Mouse (Mus musculus) mesoderm, embryonic 11.5 days (tissue): ENCODE measurements around the gene Sptbn1.
A peak's percentile ranks its signal among the peaks of the same experiment; 100 is the strongest.
"Not testable (repeated sequence)": the region's sequence is repeated elsewhere in the genome, so short reads cannot be mapped to it uniquely, and the experiment has no call there.

Experiments
- DNase-seq: peaks from one replicate; pipeline ENCODE4 v3.0.0-alpha.2; 2012; ENCODE audit warnings: low read depth, low spot score

The Sptbn1 gene

DNA sequence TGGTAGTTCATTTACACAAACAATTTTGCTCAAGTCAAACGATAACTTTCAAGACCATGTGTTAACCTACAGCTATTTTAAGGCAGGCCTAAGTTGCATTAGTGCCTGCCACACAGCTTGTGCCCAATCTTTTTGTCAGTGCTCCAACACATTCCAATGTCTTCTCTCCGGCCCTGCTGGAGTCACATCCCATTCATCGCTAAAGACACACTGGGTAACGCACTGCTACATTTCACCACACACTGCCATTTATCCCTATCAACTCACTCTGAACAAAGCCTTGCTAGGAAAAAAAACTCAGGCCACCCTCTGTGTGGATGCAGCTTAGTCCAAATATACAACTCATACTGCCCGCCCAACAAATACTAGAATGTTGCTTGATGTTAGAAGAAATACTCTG lies 11.5 kb downstream of the Sptbn1 start:
- no peak for DNase-seq

DNA sequence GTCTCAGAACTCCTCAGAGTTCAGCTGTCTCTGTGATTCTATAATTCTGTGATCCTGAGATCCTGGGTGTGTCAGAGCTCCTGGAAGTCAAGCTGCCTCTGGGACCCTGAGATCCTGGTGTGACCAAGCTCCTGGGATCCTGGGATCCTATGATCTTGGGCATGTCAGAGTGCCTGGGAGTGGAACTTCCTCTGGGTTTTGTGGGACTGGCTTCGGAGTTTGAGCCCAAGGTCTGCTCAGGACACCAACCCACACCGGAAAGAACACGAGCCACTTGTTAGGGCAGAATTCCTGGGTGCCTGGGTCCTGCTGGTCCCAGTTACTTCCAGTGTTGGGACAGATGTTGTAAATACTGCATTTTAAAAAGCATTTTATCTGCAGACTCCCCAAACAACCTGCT lies 12.8 kb downstream of the Sptbn1 start:
- not testable (repeated sequence) for DNase-seq

DNA sequence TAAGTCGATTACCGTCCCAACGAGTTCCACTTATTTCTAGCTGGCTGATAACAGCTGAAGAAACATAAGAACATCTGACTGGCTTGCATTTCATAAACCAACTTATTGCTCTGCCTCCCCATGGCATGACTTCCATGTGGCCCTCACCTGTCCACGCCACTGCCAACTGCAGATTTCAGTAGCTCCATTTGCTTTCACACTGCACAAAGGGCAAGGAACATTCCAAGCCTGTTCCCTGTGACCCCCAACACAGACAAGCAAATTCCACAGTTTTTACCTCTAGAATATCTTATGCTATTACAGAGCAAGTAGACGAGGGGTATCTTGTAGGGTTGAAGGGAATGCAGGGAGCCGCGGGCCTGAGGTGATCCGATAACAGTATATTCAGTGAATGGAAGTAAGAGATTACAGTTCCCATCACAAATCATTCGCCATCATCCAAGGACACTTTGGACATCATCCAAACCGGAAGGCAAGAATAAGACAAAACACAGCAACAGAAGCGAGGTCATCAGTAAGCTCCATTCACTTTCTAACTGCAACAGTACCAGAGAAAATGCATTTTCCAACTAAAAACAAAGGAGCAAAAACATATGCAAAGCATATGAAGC lies 16.6 kb downstream of the Sptbn1 start:
- DNase-seq = no peak

DNA sequence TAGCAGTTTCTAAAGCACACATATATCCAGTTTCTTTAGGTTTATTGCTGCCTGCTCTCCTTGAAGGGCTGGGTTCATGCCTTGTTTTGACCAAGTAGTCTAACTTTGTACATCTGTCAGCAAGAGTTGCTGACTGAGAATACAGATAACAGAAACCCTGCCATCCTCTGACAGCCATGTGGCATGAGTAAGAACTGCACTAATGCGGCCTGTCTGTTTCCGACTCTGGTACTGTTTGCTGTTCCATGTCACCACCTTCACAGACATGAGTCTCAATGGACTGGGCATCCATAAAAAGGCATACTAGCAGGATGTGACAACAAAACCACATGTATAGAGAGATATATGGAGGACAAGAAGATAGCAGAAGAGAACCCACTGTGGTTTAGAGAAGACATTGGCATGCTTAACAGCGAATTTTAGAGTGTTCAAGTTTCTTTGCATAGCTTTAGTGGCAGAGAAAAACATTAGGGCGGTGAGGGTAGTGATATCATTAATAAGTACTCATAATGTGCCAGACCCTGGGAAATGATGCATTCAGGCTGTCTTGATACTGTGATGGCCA lies 18.4 kb downstream of the Sptbn1 start:
- DNase-seq = no peak

DNA sequence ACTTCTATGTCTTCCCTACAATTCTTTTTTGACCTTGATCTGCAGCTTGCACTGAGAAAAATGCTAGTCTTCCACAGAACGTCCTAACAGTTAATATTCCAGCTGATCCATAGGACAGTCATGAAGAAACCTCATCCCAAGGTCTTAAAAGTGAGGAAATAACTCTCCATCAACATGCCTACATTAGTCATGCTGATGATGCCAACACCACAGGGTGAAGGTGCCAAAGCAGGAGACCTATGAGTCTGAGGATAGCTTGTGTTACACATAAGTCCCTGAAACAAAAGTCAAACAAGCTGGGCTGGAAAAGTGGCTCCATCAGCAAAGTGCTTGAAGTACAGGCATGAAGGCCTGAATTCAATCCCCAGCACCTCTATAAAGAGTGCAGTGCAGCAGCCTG lies 20.9 kb downstream of the Sptbn1 start:
- no peak for DNase-seq

- DNase-seq = no peak
These were observed 21.8 kb downstream of the Sptbn1 start for GRCm38 (mm10) chr11:30246161-30246560.

- no peak for DNase-seq
These were observed 23.8 kb downstream of the Sptbn1 start for GRCm38 (mm10) chr11:30244172-30244571.

DNA sequence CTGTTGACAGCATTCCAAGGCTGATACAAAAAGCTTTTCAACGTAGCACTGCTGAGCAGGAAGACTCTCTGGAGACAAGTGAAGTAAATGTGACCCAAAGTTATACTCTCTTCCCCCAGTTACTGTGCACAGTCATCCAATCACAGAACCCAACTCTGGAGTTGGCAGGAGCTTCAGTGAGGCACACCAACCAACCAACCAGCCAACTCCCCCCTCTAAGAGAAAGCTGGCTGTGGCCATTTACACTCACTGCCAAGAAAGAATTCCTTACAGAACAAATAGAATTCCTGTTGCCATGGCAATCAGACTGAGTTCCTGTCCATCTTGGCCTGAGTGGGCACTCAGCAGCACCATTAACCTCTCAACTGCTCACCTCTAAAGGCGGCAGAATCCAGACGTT lies 24.4 kb downstream of the Sptbn1 start:
- no peak for DNase-seq

DNA sequence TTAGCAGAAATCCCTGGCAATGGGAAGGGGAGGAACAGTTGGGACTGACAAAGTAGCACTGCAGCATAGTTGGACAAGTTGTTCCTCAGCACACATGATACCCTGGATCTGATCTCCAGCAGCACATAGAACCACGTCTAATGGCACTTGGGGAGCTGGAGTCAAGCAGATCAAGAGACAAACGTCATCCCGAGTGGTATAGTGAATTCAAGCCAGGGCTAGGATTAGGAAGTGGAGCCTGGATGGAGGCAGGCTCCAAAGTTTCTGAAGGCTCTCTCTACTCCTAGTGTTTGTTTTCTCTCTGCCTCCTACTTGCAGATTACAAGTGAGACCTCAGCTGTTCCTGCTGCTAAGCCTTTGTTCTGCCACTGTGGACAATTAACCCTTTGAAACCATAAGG lies 27.1 kb downstream of the Sptbn1 start:
- no peak for DNase-seq

- DNase-seq = peak; percentile 24
These were observed 30.0 kb downstream of the Sptbn1 start for GRCm38 (mm10) chr11:30237960-30238359.

DNA sequence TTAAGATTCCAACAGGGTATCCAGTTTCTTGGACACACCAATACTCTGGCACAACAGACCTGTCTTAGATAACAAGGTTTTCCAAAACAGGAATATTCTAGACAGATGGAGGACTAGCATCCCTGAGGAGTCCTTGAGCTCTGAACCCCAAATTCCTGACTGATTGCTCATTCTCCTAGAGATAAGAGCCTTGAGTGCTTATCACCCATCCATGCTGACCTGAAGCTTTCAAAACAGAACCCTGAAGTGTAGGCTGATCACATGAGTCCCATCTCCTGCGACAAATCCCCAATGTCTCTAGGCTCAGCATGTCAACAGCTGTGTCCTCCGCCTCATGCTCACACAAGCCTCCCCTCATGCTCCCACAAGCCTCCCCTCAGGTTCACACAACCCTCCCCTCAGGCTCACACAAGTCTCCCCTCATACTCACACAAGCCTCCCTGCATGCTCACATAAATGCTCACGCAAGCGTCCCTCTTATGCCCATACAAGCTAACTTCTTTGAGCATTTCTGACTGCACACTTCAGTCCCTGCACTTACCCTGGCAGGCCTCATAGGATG lies 31.2 kb downstream of the Sptbn1 start:
- no peak for DNase-seq

GRCm38 (mm10) chr11:30235666-30236065 lies 32.3 kb downstream of the Sptbn1 start:
- no peak for DNase-seq

DNA sequence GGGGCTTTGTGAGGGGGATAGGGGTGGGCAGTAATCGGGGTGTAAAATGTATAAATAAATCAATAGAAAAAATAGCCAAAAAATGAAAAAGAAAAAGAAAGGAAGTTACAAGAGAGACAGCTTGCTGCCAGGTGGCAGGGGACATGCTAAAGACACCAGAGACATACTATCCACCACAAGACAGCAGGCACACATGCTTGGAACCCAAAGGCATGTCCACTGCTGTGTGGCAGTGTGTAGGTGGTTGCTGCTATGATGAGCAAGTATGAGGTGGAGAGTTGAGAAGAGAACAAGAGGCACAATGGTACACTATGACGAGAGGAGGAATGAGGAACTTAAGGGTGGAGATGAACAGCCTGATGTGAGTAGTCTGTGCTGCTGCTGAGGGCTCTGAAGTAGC lies 32.8 kb downstream of the Sptbn1 start:
- no peak for DNase-seq

DNA sequence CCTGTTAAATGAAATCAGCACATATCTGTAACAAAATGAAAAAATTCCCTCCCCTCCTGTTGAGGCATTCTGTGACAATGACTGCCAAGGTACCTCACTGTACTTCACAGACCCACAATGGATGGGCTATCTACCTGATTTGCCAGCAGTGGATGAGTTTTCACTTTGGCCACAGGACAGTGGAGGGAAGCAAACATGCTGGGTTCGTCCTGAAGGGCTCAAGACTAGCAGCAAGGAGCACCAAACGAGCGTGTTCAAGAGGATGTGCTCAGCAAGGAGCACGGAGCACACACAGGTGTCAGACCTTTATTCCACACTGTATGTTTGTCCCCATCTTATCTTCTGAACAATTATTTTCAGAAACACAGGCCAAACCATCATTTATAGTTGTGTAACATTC lies 34.0 kb downstream of the Sptbn1 start:
- DNase-seq = no peak

DNA sequence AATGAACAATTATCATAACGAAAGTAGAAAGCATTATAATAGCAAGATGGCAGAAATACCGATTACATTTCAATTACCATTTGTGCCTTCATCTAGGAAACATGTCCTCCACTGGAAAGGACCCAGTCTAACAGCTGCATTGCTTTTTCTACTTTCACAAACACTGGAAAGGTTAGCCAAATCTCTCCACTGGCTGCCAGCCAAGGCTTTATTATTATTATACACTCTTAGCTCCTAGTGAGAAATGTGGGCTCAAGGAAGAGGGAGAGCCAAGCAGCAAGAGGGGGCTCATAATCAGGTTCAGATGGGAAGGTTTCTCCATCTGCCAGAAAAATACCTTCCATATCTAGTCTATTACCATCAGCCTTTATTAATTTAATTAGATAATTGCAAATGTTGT lies 35.9 kb downstream of the Sptbn1 start:
- no peak for DNase-seq

DNA sequence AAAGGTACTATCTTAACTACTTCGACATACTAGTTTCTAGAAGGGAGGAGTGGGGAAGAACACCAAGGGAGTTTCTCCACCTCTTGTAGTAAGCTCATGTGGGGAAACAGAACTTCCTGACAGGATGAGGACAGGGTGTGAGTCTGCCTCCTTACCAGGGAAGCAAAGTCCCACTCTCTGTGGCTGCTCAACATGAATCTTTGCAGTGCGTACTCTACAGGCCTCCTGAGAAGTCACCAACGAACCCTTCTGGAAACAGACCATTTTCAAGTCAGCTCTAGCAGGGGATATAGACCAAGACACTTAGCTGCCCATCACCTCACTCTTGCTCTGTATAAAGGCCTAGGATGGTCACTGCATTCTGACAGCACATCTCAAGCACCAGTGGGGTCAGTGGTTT lies 36.6 kb downstream of the Sptbn1 start:
- DNase-seq = no peak

DNA sequence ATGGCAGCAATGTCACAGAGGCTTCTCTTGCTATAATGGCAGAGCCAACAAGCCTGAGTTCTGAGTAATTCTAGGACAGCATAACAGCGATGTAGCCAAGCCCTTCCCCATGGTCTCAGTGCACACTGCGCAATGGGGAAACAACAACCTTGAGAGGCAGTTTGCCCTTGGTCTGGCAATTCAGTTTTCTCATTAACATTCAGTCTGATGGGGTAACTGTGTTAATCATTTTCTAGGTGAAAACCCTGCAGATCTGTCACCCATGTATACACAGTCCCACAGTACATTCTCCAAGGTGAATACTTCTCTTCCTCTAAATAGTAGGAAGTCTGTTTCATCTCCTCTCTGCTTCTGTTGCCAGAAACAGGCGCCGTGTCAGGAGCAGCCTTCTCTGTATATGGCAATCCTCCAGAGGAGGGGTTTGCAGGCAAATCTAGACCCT lies 37.6 kb downstream of the Sptbn1 start:
- DNase-seq = no peak

DNA sequence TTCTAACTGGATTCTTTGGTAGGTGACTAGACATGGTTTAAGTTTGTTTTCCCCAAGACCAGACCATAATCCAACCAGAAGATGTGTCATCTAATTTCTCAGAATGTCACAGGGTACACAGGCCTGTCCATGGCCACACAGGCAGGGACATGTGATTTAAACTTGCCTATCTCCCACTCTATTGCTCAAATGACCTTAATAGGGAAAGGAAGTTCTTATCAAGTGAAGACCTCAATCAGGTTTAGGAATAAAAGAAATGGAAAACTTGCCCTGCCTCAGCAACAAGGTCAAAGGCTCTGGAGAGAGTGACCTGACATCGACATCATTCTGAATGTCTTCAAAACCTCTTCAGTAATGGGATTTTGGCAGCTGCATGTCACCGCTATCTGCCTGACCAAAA lies 41.2 kb downstream of the Sptbn1 start:
- no peak for DNase-seq

- no peak for DNase-seq
These were observed 43.4 kb downstream of the Sptbn1 start for GRCm38 (mm10) chr11:30224599-30224998.

GRCm38 (mm10) chr11:30222636-30223035 lies 45.3 kb downstream of the Sptbn1 start:
- DNase-seq = no peak

GRCm38 (mm10) chr11:30221043-30221442 lies 46.9 kb downstream of the Sptbn1 start:
- DNase-seq = no peak

DNA sequence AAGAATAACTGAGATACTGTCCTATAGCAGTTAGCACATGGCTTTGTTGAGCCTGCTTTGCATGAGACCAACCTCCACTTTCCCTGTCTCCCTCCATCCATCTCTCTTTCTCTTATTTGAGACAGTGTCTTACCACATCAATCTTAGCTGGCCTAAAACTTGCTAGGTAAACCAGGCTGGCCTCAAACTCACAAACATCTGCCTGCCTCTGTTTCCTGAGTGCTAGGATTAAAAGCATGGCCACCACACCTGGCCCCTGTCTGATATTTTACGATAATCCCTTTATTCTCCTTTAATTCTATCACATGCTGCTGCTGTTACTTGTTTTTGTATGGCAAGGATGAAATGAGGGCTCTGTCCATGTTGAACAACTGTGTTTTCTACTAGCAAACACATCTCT lies 49.6 kb downstream of the Sptbn1 start:
- no peak for DNase-seq

GRCm38 (mm10) chr11:30217496-30217895 lies 50.5 kb downstream of the Sptbn1 start:
- DNase-seq = no peak
